Mouse (Mus musculus): Measurements from ENCODE around the gene Aipl1. TPM values are rescaled to one million over a fixed set of nuclear protein-coding genes. Genes with fewer than 3 reads are reported as not detected.

Aipl1 gene
- polyA plus RNA-seq, 1 experiment = 0.38 TPM

DNA sequence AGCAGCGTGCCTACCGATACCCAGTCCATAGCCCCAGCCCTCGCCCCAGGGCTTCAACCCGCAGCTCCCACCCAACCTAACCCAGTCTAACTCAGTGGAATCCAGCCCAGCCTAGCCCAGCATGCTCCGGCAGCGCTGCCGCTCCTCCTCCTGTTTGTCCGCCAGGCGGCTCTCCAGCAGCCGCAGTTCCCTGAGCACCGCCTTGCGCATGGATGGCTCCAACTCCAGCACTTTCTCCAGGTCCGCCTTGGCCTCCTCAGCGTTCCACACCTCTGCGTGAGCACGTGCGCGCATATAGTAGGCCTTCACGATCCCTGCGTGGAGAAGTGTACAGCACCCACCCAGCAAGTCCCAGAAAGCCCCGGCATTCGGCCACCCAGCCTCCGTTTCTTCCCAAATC is 8.2 kb downstream of the Aipl1 start:
- H3K27me3 ChIP-seq (ENCODE audit: control insufficient read depth, insufficient read depth, insufficient read length) = peaks cover 23% of the 10 kb centered on the region
- no peaks in the 10 kb centered on the region for H3K79me2 ChIP-seq (ENCODE audit: control insufficient read depth, insufficient read depth)
- no peak overlapping the region for H3ac ChIP-seq (ENCODE audit: control insufficient read depth, insufficient read length)
- H3K4me3 ChIP-seq = no peak overlapping the region
- no peak for TF ChIP-seq REST (IDR thresholded peaks at IDR 0.05; ENCODE audit: insufficient read depth, insufficient read length)
- no peak for TF ChIP-seq TCF3 (IDR thresholded peaks at IDR 0.05; ENCODE audit: insufficient read length, low read depth)
- TF ChIP-seq MYOD1 (IDR thresholded peaks at IDR 0.05; ENCODE audit: control insufficient read depth in 1 of 3, insufficient read length in 2 of 3, low read depth in 2 of 3) = no peak
- TF ChIP-seq MAX (IDR thresholded peaks at IDR 0.05; ENCODE audit: low read depth) = no peak
- no peak for TF ChIP-seq POLR2A (IDR thresholded peaks at IDR 0.05; ENCODE audit: insufficient read length, low read depth)
- TF ChIP-seq TCF12 (IDR thresholded peaks at IDR 0.05; ENCODE audit: insufficient read depth, poor library complexity, severe bottlenecking) = no peak
- no peak for TF ChIP-seq POLR2AphosphoS2 (IDR thresholded peaks at IDR 0.05; ENCODE audit: insufficient read length, low read depth)
- H3K4me2 ChIP-seq (ENCODE audit: low read depth) = peak overlapping the region; percentile 42
- H3K36me3 ChIP-seq (ENCODE audit: control insufficient read depth, insufficient read depth) = no peaks in the 10 kb centered on the region

DNA sequence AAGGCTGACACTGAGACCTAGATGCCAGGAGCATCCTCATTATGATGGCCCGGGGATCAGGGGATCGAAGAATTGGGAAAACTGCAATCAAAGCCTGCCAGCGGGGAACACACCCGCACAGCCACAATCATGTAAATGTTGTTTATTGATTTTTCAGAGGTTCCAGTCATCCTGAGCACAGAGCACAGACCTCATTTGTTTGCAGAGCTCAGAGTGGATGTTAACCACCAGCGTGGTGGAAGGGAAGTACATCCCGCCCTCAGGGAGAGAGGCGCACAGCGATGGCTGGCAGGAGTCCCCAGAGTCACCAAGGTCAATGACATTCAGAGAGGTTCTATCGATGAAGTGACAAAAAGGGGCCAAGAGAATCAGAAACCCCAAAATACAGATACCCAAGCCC is 9.5 kb downstream of the Aipl1 start:
- H3K4me2 ChIP-seq (ENCODE audit: low read depth) = no peak overlapping the region
- no peak overlapping the region for H3K4me3 ChIP-seq
- no peaks in the 10 kb centered on the region for H3K79me2 ChIP-seq (ENCODE audit: control insufficient read depth, insufficient read depth)
- TF ChIP-seq TCF12 (IDR thresholded peaks at IDR 0.05; ENCODE audit: insufficient read depth, poor library complexity, severe bottlenecking) (no peak), SRF (IDR thresholded peaks at IDR 0.05; ENCODE audit: control insufficient read depth, insufficient read length, low read depth) (no peak), E2F4 (IDR thresholded peaks at IDR 0.05; ENCODE audit: insufficient read depth) (no peak), USF1 (IDR thresholded peaks at IDR 0.05; ENCODE audit: low read depth) (no peak), MYOG (IDR thresholded peaks at IDR 0.05; ENCODE audit: control insufficient read depth in 1 of 3, insufficient read depth in 1 of 3, insufficient read length in 2 of 3, low read depth in 2 of 3) (no peak), REST (IDR thresholded peaks at IDR 0.05; ENCODE audit: insufficient read depth, insufficient read length) (no peak), MYOD1 (IDR thresholded peaks at IDR 0.05; ENCODE audit: control insufficient read depth in 1 of 3, insufficient read length in 2 of 3, low read depth in 2 of 3) (no peak), POLR2A (IDR thresholded peaks at IDR 0.05; ENCODE audit: insufficient read length, low read depth) (no peak), CEBPB (IDR thresholded peaks at IDR 0.05; ENCODE audit: insufficient read depth, poor library complexity, severe bottlenecking) (no peak), TCF3 (IDR thresholded peaks at IDR 0.05; ENCODE audit: insufficient read length, low read depth) (no peak)
- no peaks in the 10 kb centered on the region for H3K36me3 ChIP-seq (ENCODE audit: control insufficient read depth, insufficient read depth)
- H3K27me3 ChIP-seq (ENCODE audit: control insufficient read depth, insufficient read depth, insufficient read length) = peaks cover 23% of the 10 kb centered on the region
- H3ac ChIP-seq (ENCODE audit: control insufficient read depth, insufficient read length) = no peak overlapping the region

DNA sequence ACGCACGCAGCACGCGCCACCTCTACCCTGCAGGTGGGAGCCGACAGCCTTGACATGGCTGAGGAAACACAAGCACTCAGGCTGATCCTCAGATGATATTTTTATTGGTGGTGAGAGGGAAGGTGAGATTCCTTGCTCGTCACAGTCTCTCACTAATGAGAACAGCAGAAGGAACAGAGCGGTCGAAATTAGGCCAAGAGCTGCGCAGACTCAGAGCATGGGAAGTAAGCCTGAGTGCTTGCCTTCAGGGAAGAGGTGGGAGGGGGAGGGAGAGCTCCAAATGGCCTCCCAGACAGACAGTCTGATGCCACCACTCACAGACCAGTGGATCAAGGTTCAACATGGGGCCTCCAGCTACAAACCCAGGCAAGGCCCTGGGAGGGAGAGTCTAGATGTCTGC is 10.8 kb downstream of the Aipl1 start:
- H3K27me3 ChIP-seq (ENCODE audit: control insufficient read depth, insufficient read depth, insufficient read length) = peaks cover 23% of the 10 kb centered on the region
- no peak overlapping the region for H3ac ChIP-seq (ENCODE audit: control insufficient read depth, insufficient read length)
- TF ChIP-seq MYOD1 (IDR thresholded peaks at IDR 0.05; ENCODE audit: control insufficient read depth in 1 of 3, insufficient read length in 2 of 3, low read depth in 2 of 3) = no peak
- H3K79me2 ChIP-seq (ENCODE audit: control insufficient read depth, insufficient read depth) = no peaks in the 10 kb centered on the region
- H3K36me3 ChIP-seq (ENCODE audit: control insufficient read depth, insufficient read depth) = no peaks in the 10 kb centered on the region
- H3K4me2 ChIP-seq (ENCODE audit: low read depth) = no peak overlapping the region
- no peak overlapping the region for H3K4me3 ChIP-seq

DNA sequence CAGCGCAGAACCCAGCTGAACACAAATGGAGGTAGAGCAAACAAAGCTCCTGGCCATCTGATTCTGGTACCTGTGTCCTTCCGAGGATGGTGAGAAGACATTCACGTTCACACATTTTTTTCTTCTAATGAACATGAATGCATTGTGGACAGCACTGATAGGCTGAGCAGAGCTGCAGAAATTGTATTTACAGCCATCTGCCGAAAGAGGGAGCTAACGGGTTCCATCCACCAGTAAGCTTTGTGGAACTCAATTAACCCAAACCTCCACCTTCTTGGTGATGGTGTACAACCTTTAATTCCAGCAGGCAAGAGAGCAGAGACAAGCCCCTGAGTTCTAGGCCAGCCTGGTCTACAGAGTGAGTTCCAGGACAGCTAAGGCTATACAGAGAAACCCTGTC is 11.5 kb downstream of the Aipl1 start:
- no peaks in the 10 kb centered on the region for H3K79me2 ChIP-seq (ENCODE audit: control insufficient read depth, insufficient read depth)
- TF ChIP-seq MAX (IDR thresholded peaks at IDR 0.05; ENCODE audit: low read depth) = no peak
- TF ChIP-seq CEBPB (IDR thresholded peaks at IDR 0.05; ENCODE audit: insufficient read depth, poor library complexity, severe bottlenecking) = no peak
- TF ChIP-seq POLR2A (IDR thresholded peaks at IDR 0.05; ENCODE audit: insufficient read length, low read depth) = no peak
- TF ChIP-seq MYOG (IDR thresholded peaks at IDR 0.05; ENCODE audit: control insufficient read depth in 1 of 3, insufficient read depth in 1 of 3, insufficient read length in 2 of 3, low read depth in 2 of 3) = no peak
- no peak for TF ChIP-seq USF1 (IDR thresholded peaks at IDR 0.05; ENCODE audit: low read depth)
- no peak overlapping the region for H3ac ChIP-seq (ENCODE audit: control insufficient read depth, insufficient read length)
- no peak overlapping the region for H3K4me2 ChIP-seq (ENCODE audit: low read depth)
- peaks cover 27% of the 10 kb centered on the region for H3K27me3 ChIP-seq (ENCODE audit: control insufficient read depth, insufficient read depth, insufficient read length)
- no peaks in the 10 kb centered on the region for H3K36me3 ChIP-seq (ENCODE audit: control insufficient read depth, insufficient read depth)
- no peak overlapping the region for H3K4me3 ChIP-seq

DNA sequence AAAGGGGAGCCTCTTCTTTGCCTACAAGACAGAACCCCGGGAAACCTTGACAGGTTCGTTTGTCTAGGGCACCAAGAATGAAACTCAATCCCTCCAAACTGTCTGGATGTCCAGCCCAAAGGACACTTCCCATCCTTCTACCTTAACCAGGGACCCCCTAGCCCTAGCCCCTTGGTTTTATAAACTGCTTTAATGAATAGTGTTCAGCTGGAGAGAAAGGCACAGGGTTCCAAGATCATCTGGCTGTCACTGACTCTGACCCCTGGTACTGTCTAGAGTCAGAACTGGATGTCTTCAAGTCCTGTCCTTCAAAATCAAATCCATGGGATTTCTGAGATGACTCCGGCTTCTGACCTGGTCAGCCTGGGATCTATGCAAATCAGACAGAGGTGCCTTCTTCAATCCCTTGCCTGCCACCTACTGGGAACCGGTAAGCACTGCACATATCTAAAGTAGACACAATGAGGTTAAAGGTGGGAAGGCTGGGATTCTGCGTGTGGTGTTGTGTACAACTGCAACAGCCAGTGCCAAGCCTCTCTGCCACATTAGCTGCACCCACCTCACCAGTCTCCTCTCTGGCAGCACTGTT is 13.0 kb downstream of the Aipl1 start:
- Histone ChIP-seq H3K4me3 (no peak overlapping the region), H3K4me2 (ENCODE audit: low read depth) (peak overlapping the region; percentile 56), H3ac (ENCODE audit: control insufficient read depth, insufficient read length) (no peak overlapping the region), H3K27me3 (ENCODE audit: control insufficient read depth, insufficient read depth, insufficient read length) (peaks cover 27% of the 10 kb centered on the region), H3K36me3 (ENCODE audit: control insufficient read depth, insufficient read depth) (no peaks in the 10 kb centered on the region), H3K79me2 (ENCODE audit: control insufficient read depth, insufficient read depth) (no peaks in the 10 kb centered on the region)
- no peak for TF ChIP-seq MYOG (IDR thresholded peaks at IDR 0.05; ENCODE audit: control insufficient read depth in 1 of 3, insufficient read depth in 1 of 3, insufficient read length in 2 of 3, low read depth in 2 of 3)

DNA sequence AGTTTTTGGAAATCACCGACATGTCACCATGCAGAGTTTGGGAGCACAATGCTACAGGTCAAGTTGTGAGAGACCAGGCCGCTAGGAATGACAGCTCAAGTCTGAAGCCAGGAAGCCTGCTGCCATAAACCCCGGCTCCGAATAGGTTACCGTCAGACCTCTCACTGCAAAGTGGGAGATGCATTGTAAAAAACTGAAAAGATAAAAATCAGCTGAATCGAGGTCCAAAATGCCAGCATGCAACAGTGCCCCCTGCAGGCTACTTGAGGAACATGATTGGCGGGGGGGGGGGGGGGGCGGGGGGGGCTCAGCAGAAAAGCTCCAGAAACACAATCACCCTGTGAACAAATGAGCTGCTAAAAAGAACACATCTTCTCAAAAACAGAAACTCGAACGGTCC is 13.7 kb downstream of the Aipl1 start:
- no peaks in the 10 kb centered on the region for H3K79me2 ChIP-seq (ENCODE audit: control insufficient read depth, insufficient read depth)
- H3K4me2 ChIP-seq (ENCODE audit: low read depth) = peak overlapping the region; percentile 56
- H3ac ChIP-seq (ENCODE audit: control insufficient read depth, insufficient read length) = no peak overlapping the region
- peaks cover 28% of the 10 kb centered on the region for H3K27me3 ChIP-seq (ENCODE audit: control insufficient read depth, insufficient read depth, insufficient read length)
- no peak overlapping the region for H3K4me3 ChIP-seq
- H3K36me3 ChIP-seq (ENCODE audit: control insufficient read depth, insufficient read depth) = no peaks in the 10 kb centered on the region
- TF ChIP-seq USF1 (IDR thresholded peaks at IDR 0.05; ENCODE audit: low read depth) (no peak), TCF3 (IDR thresholded peaks at IDR 0.05; ENCODE audit: insufficient read length, low read depth) (no peak), POLR2A (IDR thresholded peaks at IDR 0.05; ENCODE audit: insufficient read length, low read depth) (no peak), E2F4 (IDR thresholded peaks at IDR 0.05; ENCODE audit: insufficient read depth) (no peak), MAX (IDR thresholded peaks at IDR 0.05; ENCODE audit: low read depth) (no peak), MYOG (IDR thresholded peaks at IDR 0.05; ENCODE audit: control insufficient read depth in 1 of 3, insufficient read depth in 1 of 3, insufficient read length in 2 of 3, low read depth in 2 of 3) (no peak), SRF (IDR thresholded peaks at IDR 0.05; ENCODE audit: control insufficient read depth, insufficient read length, low read depth) (no peak), TCF12 (IDR thresholded peaks at IDR 0.05; ENCODE audit: insufficient read depth, poor library complexity, severe bottlenecking) (no peak), CEBPB (IDR thresholded peaks at IDR 0.05; ENCODE audit: insufficient read depth, poor library complexity, severe bottlenecking) (no peak), MYOD1 (IDR thresholded peaks at IDR 0.05; ENCODE audit: control insufficient read depth in 1 of 3, insufficient read length in 2 of 3, low read depth in 2 of 3) (no peak)
